Mouse (Mus musculus) testis, postnatal 14 days (tissue): ENCODE data around the gene Trim32.

Source experiments
- DNase-seq: peaks from one replicate; pipeline ENCODE4 v3.0.0; 2021; ENCODE audit warnings: low spot score

The Trim32 gene

DNA sequence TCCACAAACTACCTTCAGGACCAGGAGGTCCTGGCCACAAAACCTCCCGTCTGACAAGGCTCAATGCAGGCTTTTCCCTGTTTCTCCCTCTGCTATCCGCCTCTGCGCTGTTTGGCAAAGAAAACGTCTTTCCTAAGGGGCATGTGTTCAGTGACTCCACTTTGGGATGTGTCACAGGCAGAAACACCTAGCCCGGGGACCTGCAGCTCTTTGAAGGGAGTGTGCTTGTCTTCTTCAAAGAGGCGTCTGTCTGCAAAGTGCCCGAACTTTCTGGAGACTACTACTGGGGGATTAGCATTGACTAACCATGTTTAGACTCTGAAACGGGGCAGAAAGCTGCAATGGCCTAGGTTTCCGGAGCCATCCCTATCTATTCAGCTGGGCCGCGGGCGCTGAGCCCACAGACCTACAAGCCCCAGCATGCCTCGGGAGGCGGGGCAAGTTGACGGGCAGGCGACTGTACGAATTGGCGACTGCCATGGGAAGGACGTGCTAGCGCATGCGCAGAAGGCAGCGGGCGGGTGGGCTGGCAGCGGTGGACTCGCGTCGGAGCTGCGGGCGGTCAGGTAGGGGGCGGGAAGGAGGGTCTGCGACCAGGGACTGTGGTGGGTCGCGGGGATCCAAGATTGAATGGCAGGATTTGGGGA lies at the start of gene Trim32:
Trim32 (plus strand) TSS at position 483 of the 647 bp plus-strand sequence.
- peak; percentile 97 for DNase-seq

- no peak for DNase-seq
Measured at GRCm38 (mm10) chr4:65565493-65565892, 39.3 kb upstream of the Trim32 start.

- no peak for DNase-seq
Measured at GRCm38 (mm10) chr4:65580254-65580653, 24.5 kb upstream of the Trim32 start.

DNA sequence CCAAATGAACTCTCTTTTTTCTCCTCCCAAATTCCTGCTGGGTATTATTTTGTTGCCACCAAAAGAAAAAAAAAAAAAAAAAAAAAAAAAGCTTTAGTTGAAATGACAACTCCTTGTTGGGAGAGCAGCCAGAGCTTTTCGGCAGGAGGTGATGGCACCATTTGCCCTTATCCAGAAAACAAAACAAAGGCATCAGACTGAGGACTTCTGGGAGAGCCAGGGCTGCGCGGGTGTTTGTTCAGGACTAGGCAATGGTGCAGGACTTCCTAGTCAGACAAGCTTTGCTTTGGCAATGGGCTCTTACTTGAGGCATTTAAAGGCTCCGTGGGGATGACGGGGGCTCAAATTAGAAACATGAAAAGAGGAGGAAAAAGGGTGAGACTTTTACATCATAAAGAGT lies 17.8 kb upstream of the Trim32 start:
- DNase-seq, result no peak

GRCm38 (mm10) chr4:65589780-65590179 lies 15.0 kb upstream of the Trim32 start:
- no peak for DNase-seq

DNA sequence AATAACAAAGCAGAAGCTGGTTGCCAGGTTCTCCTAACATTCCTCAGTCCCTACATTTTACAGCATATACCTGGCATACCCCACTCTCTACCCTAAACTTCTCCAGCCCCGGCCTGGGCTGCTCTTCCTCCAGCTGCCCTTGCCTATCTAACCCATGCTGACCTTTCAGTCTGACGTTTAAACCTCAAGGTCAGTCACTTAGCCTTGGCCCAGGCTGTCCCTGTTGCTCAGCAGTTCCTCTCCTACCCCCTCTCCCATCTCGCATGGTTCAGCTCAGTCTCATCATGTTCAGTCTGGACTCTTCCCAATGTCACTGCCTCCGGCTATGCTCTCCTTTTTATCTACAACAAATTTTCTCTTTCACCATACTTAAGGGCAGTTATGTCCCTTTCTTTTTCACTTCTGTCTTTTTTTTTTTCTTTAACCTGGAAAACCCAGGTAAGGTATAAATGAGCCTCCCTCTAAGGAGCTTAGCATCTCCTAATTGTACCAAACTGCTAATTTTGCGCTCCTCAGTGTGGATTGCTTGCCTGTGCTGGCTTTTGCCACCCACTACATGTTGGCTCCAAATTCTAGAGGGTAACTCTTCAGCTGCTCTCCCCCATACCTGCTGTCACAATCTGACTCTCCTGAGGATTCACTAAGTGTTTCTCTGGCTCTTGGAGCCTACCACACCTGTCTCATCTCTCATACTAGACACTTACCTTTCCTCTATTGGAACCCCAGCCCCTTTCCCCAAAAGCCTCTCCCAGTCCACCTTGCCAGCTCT lies 10.0 kb upstream of the Trim32 start:
- DNase-seq, result no peak

DNA sequence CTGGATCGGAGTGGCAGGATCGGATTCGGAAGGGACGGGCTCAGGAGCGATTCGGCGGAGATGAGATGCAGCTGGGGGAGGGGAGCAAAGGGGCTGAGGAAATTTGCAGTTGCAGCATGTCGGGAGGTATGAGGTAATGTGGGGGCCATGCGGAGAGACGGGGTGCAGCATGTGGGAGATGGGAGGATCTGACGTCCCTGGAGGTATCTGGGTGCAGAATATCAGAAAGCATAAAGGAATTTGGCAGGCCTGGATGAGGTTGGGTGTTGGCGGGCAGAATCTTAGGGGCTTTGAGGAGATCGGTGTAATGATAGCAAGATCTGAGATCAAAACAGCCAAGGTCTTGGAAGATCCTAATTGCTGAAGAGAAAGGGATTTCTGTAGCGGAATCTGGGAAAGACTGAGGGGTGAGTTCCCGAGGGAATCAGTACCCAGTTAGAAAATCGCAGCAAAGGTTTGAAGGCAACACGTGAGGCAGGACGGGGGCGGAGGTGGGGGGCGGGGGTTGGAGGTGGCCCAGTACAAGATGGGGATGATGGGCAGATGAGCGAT lies 441 bp downstream of the Trim32 start:
- DNase-seq, result no peak

DNA sequence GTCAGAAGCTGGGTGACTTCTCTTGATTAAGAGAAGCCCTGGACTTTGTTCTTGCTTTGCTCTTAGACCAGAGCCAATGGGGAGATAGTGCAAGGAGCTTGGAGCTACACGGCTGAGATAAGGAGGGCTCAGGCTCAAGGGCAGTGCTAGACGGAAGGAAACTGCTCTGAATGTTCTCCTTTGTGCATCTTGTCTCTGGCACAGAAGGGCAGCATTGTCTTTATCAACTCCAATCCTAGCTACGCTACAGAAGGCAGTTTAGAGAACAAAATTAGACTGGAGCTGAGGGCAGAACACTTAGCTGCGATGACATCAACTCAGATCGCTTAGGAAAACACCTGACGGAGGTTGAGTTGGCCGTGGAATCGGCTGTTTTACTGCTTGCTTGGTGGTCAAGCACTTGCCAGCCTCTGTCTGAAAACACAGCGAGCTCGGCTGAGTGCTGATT lies 2.4 kb downstream of the Trim32 start:
- DNase-seq, result peak; percentile 74

DNA sequence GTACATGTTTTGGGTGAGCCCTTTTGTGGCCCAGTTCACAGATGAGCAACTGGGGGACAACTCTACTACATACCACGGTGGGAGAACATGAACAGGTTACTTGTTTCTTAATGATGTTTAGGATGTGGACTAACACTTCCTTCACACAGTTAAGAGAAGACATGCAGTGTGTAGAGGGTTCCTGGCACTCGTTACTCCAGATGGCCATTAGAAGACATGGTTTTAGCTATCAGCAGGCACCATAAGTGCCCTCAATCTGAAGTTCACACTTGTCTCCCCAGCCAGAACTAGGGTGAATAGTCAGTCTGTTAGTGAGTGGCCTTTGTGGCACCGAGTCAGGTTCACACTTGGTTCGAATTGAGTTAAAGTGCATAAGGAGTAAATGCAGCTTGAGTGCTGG lies 3.3 kb downstream of the Trim32 start:
- DNase-seq, result no peak

- DNase-seq, result no peak
Measured at GRCm38 (mm10) chr4:65610329-65610728, 5.5 kb downstream of the Trim32 start.

DNA sequence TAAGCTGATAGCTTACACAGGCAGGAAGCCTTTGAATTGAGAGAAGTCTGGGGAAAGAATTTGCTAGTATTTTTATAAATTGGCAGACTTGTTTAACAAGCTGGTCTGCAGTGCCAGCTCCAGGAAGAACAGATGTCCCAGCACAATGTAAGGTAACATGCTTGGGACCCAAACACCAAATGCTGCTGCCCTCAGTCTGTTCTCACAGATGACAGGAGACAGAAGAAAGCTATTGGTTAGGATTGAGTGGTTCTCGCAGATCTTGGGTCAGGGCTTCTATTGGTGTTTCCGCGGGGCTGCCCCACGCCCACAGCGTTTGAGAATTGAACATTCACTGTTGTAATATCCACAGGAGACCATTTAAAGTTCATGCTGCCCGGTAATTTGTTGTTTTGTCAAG lies 6.1 kb downstream of the Trim32 start:
- DNase-seq, result no peak

DNA sequence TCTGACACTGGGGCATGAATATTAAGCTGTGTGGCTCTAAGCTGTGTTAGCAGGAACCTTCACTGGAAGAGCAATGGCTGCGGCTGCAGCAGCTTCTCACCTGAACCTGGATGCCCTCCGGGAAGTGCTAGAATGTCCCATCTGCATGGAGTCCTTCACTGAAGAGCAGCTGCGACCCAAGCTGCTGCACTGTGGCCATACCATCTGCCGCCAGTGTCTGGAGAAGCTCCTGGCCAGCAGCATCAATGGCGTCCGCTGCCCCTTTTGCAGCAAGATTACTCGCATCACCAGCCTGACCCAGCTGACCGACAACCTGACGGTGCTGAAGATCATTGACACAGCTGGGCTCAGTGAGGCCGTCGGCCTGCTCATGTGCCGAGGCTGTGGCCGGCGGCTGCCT lies 8.3 kb downstream of the Trim32 start:
- DNase-seq, result no peak

DNA sequence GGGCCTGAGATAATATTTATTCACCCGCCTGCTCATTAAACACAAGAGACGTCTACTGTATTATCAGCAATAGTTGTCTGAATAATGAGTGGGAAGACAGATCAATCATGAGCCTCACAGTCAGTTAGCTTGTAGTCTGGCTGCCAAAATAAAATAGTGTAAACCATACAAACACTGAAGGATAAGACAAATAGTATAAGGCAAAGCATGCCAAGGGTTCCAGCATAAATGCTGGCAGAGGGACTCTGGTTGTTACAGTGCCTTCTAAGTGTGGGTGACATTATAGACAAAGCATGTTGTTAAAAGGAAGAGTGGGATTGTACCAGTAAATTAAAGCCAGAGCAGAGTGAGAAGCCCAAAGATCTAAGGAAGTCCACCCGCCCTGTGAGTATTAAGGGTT lies 15.3 kb downstream of the Trim32 start:
- DNase-seq, result no peak

GRCm38 (mm10) chr4:65638231-65638630 lies 33.4 kb downstream of the Trim32 start:
- DNase-seq, result no peak

DNA sequence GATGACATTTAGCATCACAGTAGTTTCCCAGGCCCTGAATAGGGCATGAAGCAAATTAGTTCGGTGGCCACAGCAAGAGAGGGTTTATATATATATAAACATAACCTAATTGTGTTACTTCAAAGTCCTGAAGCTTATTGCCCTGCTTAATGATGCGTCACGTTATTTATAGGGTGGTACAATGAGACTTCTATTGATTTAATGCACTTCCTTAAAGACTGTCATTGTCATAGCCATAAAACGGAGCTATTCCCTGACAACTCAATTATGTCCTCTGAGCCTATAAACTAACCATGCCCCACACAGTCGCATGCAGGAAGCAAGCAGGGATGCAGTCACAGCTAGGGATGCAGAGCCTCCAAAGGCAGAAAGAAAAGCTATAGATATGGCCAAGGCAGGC lies 37.8 kb downstream of the Trim32 start:
- DNase-seq, result no peak

DNA sequence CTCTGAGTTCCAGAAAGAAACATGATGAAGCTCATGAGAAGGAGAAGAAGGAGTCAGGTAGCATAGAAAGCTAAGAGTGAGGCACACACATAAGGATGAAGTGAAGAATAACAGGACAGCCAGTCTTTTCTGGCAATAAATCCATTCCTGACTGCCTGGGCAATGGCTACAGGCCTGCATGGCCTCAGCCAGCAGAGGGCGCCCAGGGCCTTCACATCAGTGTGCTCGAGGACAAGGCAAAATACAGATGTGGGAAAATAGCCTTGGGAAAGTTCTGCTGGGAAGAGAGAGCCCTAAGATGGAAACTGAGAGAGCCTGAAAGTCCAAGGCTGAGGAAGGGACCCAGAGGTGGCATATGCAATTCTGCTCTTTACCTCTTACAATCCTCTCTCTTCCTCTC lies 49.9 kb downstream of the Trim32 start:
- DNase-seq, result peak; percentile 17

GRCm38 (mm10) chr4:65663176-65663575 lies 58.4 kb downstream of the Trim32 start:
- no peak for DNase-seq
